Mouse (Mus musculus): Measurements from ENCODE around the gene Xrn2. TPM values are rescaled to one million over a fixed set of nuclear protein-coding genes. Genes with fewer than 3 reads are reported as not detected.

Gene Xrn2
- polyA plus RNA-seq, 1 experiment from 2014 or later, result 87.5 TPM

DNA sequence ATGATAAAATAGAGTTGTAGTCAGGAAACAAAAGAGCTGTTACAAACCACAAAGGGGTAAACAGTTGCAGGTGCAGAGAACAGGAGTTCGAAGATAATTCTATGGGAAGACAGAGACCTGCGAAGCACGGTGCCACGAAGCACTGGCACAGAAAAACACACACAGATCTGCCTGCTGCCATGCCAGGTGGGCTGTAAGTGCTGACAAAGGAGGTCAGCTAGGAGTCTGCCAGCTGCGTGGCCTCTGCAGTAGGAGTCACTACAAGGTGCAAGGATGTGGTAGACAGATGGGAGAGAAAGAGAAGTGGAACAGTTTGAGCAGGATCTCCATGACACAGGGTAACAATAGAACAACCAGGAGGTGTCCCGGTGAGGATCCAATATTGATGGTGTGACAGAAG is 114.6 kb downstream of the Xrn2 start:
- H3K9ac ChIP-seq, result no peak overlapping the region
- no peak for ATAC-seq (ENCODE audit: low FRiP score, low read depth)
- 84% methylated on average over 6 of the region's 6 CpGs for WGBS
- H3K27me3 ChIP-seq, result no peaks in the 10 kb centered on the region
- H3K36me3 ChIP-seq, result no peaks in the 10 kb centered on the region
- H3K4me3 ChIP-seq, result no peak overlapping the region
- no peaks in the 10 kb centered on the region for H3K9me3 ChIP-seq
- H3K4me1 ChIP-seq, result no peaks in the 10 kb centered on the region
- no peak overlapping the region for H3K27ac ChIP-seq
- no peak overlapping the region for H3K4me2 ChIP-seq (replicated peaks)

Other genes starting within 250 kb of the Xrn2 start
- gene Kiz, start 157.1 kb upstream of the Xrn2 start, polyA plus RNA-seq (2015; fragmentation: Nextera tagmentation; extraction: Ambion mirVana), result 32.3 and 33.8 TPM in 2 replicates
- not detected in 2 replicates for gene Nkx2-4, start 72.4 kb downstream of the Xrn2 start, polyA plus RNA-seq (2015; fragmentation: Nextera tagmentation; extraction: Ambion mirVana)
- gene Nkx2-2, start 181.2 kb downstream of the Xrn2 start, polyA plus RNA-seq (2015; fragmentation: Nextera tagmentation; extraction: Ambion mirVana), result not detected in 2 replicates

All from limb, embryonic 13.5 days (tissue).